Mouse (Mus musculus) midbrain, embryonic 16.5 days (tissue): ENCODE measurements around the gene Brsk1. TPM values are rescaled to one million over a fixed set of nuclear protein-coding genes. Genes with fewer than 3 reads are reported as not detected.

Experiments used
- ATAC-seq: fragments of 200-750 bp; cut with Nextera tagmentation; 2 replicates; pipeline ENCODE4 v1.8.0; 2017; ENCODE audit warnings: moderate TSS enrichment
- H3K27ac ChIP-seq: fragments of 300-500 bp; sonication (generic); 2 replicates; pipeline ENCODE4 v1.5.1; 2014; ENCODE audit warnings: mild to moderate bottlenecking, low read length, mixed read lengths
- H3K27me3 ChIP-seq: fragments of 300-500 bp; sonication (generic); 2 replicates; pipeline ENCODE4 v1.6.1; 2014; ENCODE audit warnings: low read depth, low read length, mixed read lengths; ENCODE audit not compliant: control insufficient read depth, insufficient read depth
- H3K36me3 ChIP-seq: fragments of 300-500 bp; sonication (generic); 2 replicates; pipeline ENCODE4 v1.6.1; 2014; ENCODE audit warnings: mild to moderate bottlenecking, low read length, moderate library complexity, mixed read lengths; ENCODE audit not compliant: control insufficient read depth, insufficient read depth
- H3K4me1 ChIP-seq: fragments of 300-500 bp; sonication (generic); 2 replicates; pipeline ENCODE4 v1.6.1; 2014; ENCODE audit warnings: mild to moderate bottlenecking, low read length, mixed read lengths; ENCODE audit not compliant: control insufficient read depth, insufficient read depth
- H3K4me2 ChIP-seq: fragments of 300-500 bp; sonication (generic); 2 replicates; pipeline ENCODE4 v1.6.1; 2014; ENCODE audit warnings: mild to moderate bottlenecking, low read length, mixed read lengths
- H3K4me3 ChIP-seq: fragments of 300-500 bp; sonication (generic); 2 replicates; pipeline ENCODE4 v1.5.1; 2014; ENCODE audit warnings: low read depth, mild to moderate bottlenecking, low read length, moderate library complexity, mixed read lengths
- H3K9ac ChIP-seq: fragments of 300-500 bp; sonication (generic); 2 replicates; pipeline ENCODE4 v1.6.1; 2014; ENCODE audit warnings: low read depth, low read length, mixed read lengths
- H3K9me3 ChIP-seq: fragments of 300-500 bp; sonication (generic); replicated peaks from 2 replicates; pipeline ENCODE4 v1.6.1; 2014; ENCODE audit warnings: mild to moderate bottlenecking, low read length, mixed read lengths; ENCODE audit not compliant: control insufficient read depth, poor library complexity, severe bottlenecking
- WGBS: fragments of 180-500 bp; shearing (Covaris S2); extraction: QIAGEN DNeasy Blood & Tissue Kit; methylation state at CpG from one replicate; pipeline ENCODE4 v1.1.7; 2014; 5-methylcytosine and 5-hydroxymethylcytosine counted together
- polyA plus RNA-seq: library from polyadenylated mRNA; unstranded; fragments of >200 nt; fragmentation: Nextera tagmentation; extraction: Ambion mirVana; gene quantifications from 2 replicates; pipeline ENCODE4 v1.2.1, GENCODE M21; 2015

Gene Brsk1
- polyA plus RNA-seq, 1 experiment from 2014 or later = 7.5 TPM

DNA sequence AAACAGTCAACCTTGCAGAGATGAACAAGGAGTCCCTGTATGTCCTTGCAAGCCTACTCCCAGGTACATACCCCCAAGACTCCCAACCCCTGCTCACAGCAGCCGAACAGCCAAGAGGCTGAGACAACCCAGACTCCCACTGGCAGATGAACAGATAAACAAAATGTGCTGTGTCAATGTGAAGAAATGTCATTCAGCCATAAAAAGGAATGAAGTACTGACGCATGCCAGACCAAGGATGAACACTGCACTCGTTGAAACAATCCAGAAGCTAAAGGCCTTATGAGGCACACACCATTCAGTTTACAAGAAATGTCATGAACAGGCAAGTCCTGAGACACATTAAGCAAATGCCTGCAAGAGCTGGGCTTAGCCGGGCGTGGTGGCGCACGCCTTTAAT lies 15.2 kb upstream of the Brsk1 start:
- Histone ChIP-seq H3K4me3 (no peak overlapping the region), H3K27me3 (no peaks in the 10 kb centered on the region), H3K27ac (no peak overlapping the region), H3K4me1 (no peaks in the 10 kb centered on the region), H3K36me3 (peaks cover 25% of the 10 kb centered on the region), H3K9ac (no peak overlapping the region), H3K4me2 (no peak overlapping the region), H3K9me3 (no peaks in the 10 kb centered on the region)
- no peak for ATAC-seq
- WGBS = 95% methylated on average over 7 of the region's 7 CpGs

DNA sequence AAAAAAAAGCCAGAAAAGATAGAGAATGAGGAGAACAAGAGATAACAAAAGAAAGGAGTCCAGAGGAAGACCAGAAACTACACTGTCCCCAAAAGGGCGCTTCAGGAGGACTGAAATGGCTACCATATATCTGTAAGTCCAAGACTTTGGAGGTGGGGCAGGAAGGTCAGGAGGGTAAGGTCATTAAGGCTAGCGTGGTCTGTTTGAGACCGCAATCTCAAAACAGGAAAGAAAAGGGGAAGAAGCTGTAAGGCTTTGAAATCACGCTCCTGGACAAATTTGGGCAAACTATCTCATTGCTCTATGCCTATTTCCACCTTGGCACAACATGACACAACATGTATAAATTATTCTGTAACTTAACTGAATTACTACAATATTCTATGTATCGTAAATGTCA lies 7.1 kb upstream of the Brsk1 start:
- H3K27me3 ChIP-seq = no peaks in the 10 kb centered on the region
- no peak overlapping the region for H3K4me3 ChIP-seq
- H3K27ac ChIP-seq = no peak overlapping the region
- no peaks in the 10 kb centered on the region for H3K9me3 ChIP-seq
- no peak overlapping the region for H3K9ac ChIP-seq
- H3K36me3 ChIP-seq = peaks cover 14% of the 10 kb centered on the region
- H3K4me1 ChIP-seq = peaks cover 11% of the 10 kb centered on the region
- WGBS = 92% methylated on average over 5 of the region's 5 CpGs
- H3K4me2 ChIP-seq = no peak overlapping the region
- no peak for ATAC-seq

DNA sequence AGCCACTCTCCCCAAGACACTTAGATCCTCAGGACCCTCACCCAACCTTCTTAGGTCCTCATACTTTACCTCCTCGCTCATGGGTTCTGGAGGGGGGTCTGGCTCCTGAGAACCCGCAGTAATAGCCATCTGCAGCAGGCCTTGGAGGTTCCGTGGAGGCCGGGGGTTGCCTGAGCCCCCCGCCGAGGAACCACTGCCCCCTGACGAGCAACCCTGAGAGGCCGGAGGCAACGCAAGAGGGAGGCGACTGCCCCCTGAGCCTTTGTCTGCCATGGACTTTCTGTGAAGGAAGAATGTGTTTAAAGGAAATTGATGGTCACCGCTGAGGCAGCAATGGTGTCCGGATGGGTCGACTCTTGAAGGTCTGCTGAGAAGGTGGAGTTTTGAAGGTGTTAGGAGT lies 6.2 kb upstream of the Brsk1 start:
- Histone ChIP-seq H3K4me2 (peak overlapping the region; percentile 92), H3K4me3 (peak overlapping the region; percentile 52), H3K9ac (peak overlapping the region; percentile 58), H3K27ac (peak overlapping the region; percentile 81), H3K9me3 (no peaks in the 10 kb centered on the region), H3K36me3 (peaks cover 14% of the 10 kb centered on the region), H3K4me1 (peaks cover 11% of the 10 kb centered on the region), H3K27me3 (no peaks in the 10 kb centered on the region)
- under 1% methylated on average over 13 of the region's 13 CpGs for WGBS
- 0 out of 2 replicates have a peak, but pooled peaks have one; percentile 4 for ATAC-seq

- under 1% methylated on average over 32 of the region's 32 CpGs for WGBS
- Histone ChIP-seq H3K36me3 (peaks cover 14% of the 10 kb centered on the region), H3K4me2 (peak within 1 kb of the TSS; percentile 92)
These were observed 5.6 kb upstream of the Brsk1 start, which contains the start of gene Hspbp1 for GRCm38 (mm10) chr7:4684632-4685417. Gene Hspbp1, minus strand, starts transcription at chr7:4685068.

GRCm38 (mm10) chr7:4690951-4691653 lies 698 bp downstream of the Brsk1 start:
- 6% methylated on average over 17 of the region's 35 CpGs for WGBS
- peak overlapping the region; percentile 100 for H3K9ac ChIP-seq
- H3K9me3 ChIP-seq = no peaks in the 10 kb centered on the region
- H3K36me3 ChIP-seq = peaks cover 14% of the 10 kb centered on the region; the same call in 1 of the 2 replicates
- peaks cover 14% of the 10 kb centered on the region for H3K4me1 ChIP-seq
- H3K4me3 ChIP-seq = peak overlapping the region; percentile 92
- no peaks in the 10 kb centered on the region for H3K27me3 ChIP-seq
- H3K27ac ChIP-seq = peak overlapping the region; percentile 94
- ATAC-seq = peak; percentile 62
- peak overlapping the region; percentile 87 for H3K4me2 ChIP-seq

More at GRCm38 (mm10) chr7:4684632-4685417, 5.6 kb upstream of the Brsk1 start, which contains the start of gene Hspbp1:
- H3K4me3 ChIP-seq = peak within 1 kb of the TSS; percentile 52
- H3K4me1 ChIP-seq = peaks cover 11% of the 10 kb centered on the region
- peak; percentile 98 for ATAC-seq
- peak within 1 kb of the TSS; percentile 58 for H3K9ac ChIP-seq
- no peaks in the 10 kb centered on the region for H3K9me3 ChIP-seq
- H3K27me3 ChIP-seq = no peaks in the 10 kb centered on the region
- peak within 1 kb of the TSS; percentile 81 for H3K27ac ChIP-seq

GRCm38 (mm10) chr7:4693004-4693403 lies 2.6 kb downstream of the Brsk1 start:
- Histone ChIP-seq H3K27ac (no peak overlapping the region), H3K9ac (no peak overlapping the region), H3K9me3 (no peaks in the 10 kb centered on the region), H3K27me3 (no peaks in the 10 kb centered on the region), H3K4me3 (no peak overlapping the region), H3K4me2 (no peak overlapping the region), H3K36me3 (peaks cover 19% of the 10 kb centered on the region), H3K4me1 (peaks cover 14% of the 10 kb centered on the region)
- 72% methylated on average over 6 of the region's 6 CpGs for WGBS
- no peak for ATAC-seq

- no peaks in the 10 kb centered on the region for H3K4me1 ChIP-seq
- 0 out of 2 replicates have a peak overlapping the region, but pooled peaks have one; percentile 3 for H3K9ac ChIP-seq
- peaks cover 40% of the 10 kb centered on the region for H3K36me3 ChIP-seq
- H3K4me3 ChIP-seq = no peak overlapping the region
- no peaks in the 10 kb centered on the region for H3K9me3 ChIP-seq
- no peak overlapping the region for H3K4me2 ChIP-seq
- ATAC-seq = no peak
- no peak overlapping the region for H3K27ac ChIP-seq
- WGBS = 47% methylated on average over 8 of the region's 8 CpGs
- no peaks in the 10 kb centered on the region for H3K27me3 ChIP-seq
These were observed 11.9 kb downstream of the Brsk1 start for GRCm38 (mm10) chr7:4702334-4702733.

DNA sequence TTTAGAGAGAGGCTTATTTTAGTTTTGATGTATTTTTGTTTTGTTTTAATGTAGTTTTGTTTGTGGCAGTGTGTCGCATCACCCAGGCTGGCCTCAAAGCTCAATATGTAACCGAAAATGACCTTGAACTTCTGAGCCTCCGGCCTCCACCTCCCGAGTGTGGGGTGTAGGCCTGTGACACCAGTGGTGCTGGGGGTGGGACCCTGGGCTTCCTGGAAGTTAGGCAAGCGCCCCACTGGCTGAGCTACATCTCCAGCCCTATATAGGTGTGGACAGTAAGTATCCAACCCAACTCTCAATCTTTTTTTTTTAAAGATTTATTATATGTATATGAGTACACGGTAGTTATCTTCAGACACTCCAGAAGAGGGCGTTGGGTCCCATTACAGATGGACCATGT lies 12.8 kb downstream of the Brsk1 start:
- Histone ChIP-seq H3K36me3 (peaks cover 34% of the 10 kb centered on the region), H3K4me1 (no peaks in the 10 kb centered on the region), H3K27me3 (no peaks in the 10 kb centered on the region), H3K9ac (no peak overlapping the region), H3K27ac (no peak overlapping the region), H3K9me3 (no peaks in the 10 kb centered on the region), H3K4me3 (no peak overlapping the region), H3K4me2 (no peak overlapping the region)
- 95% methylated on average over 7 of the region's 7 CpGs for WGBS
- ATAC-seq = no peak

DNA sequence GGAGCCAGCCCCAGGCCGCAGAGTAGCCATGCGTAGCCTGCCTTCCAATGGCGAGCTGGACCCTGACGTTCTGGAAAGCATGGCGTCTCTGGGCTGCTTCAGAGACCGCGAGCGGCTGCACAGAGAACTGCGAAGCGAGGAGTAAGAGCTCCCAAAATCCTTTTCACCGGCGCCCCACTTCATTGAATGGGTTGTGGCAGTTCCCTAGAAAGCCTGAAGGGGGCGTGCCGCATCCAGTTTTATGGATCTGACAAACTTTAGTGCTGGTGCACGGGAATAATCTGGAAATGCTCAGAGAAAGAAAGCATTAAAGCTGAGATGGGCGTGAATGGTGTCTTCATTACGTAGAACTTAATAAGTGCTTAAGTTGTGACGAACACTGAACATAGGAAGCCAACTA lies 14.7 kb downstream of the Brsk1 start:
- peaks cover 33% of the 10 kb centered on the region for H3K36me3 ChIP-seq
- H3K27me3 ChIP-seq = no peaks in the 10 kb centered on the region
- H3K9me3 ChIP-seq = no peaks in the 10 kb centered on the region
- no peak overlapping the region for H3K27ac ChIP-seq
- no peaks in the 10 kb centered on the region for H3K4me1 ChIP-seq
- no peak overlapping the region for H3K4me3 ChIP-seq
- ATAC-seq = no peak
- WGBS = 31% methylated on average over 18 of the region's 18 CpGs
- H3K4me2 ChIP-seq = no peak overlapping the region
- H3K9ac ChIP-seq = no peak overlapping the region
